8 mouse cellular contexts compared by ENCODE assay signal in genomic region chr11:102146005-102146404, GRCm38 (mm10). TPM values are rescaled to one million over a fixed set of nuclear protein-coding genes. Genes with fewer than 3 reads are reported as not detected.
DNase-seq lines count a peak whose midpoint lies in the region; ATAC-seq lines count a peak whose summit lies in the region.

No protein-coding gene starts in this region.

- no peak for ATAC-seq in midbrain, embryonic 12.5 days (ENCODE audit: low FRiP score, low read depth)
- no peak for ATAC-seq in midbrain, embryonic 15.5 days (replicated peaks)
- no peak for ATAC-seq in stomach, embryonic 16.5 days (ENCODE audit: insufficient read depth, low FRiP score)

- H3K9me3 ChIP-seq in midbrain, embryonic 12.5 days = no peaks in the 10 kb centered on the region
- no peaks in the 10 kb centered on the region for H3K9me3 ChIP-seq in midbrain, embryonic 15.5 days
- H3K9me3 ChIP-seq in stomach, embryonic 16.5 days (replicated peaks; ENCODE audit: control insufficient read depth, low read length) = no peaks in the 10 kb centered on the region

- WGBS in midbrain, embryonic 12.5 days = 4% methylated on average over 16 of the region's 16 CpGs
- 5% methylated on average over 16 of the region's 16 CpGs for WGBS in midbrain, embryonic 15.5 days
- WGBS in stomach, embryonic 16.5 days = 9% methylated on average over 16 of the region's 16 CpGs

- H3K27me3 ChIP-seq in midbrain, embryonic 12.5 days = peaks cover 78% of the 10 kb centered on the region
- H3K27me3 ChIP-seq in midbrain, embryonic 15.5 days (replicated peaks) = peaks cover 66% of the 10 kb centered on the region
- H3K27me3 ChIP-seq in stomach, embryonic 16.5 days (ENCODE audit: control insufficient read depth, insufficient read depth, low read length) = peaks cover 45% of the 10 kb centered on the region

- peaks cover 16% of the 10 kb centered on the region; the same call in 1 of the 2 replicates for H3K4me1 ChIP-seq in midbrain, embryonic 12.5 days
- H3K4me1 ChIP-seq in midbrain, embryonic 15.5 days = peaks cover 26% of the 10 kb centered on the region; the same call in 1 of the 2 replicates
- H3K4me1 ChIP-seq in stomach, embryonic 16.5 days (ENCODE audit: control insufficient read depth, insufficient read depth, low read length) = no peaks in the 10 kb centered on the region

- H3K4me2 ChIP-seq in midbrain, embryonic 12.5 days (replicated peaks) = peak overlapping the region; percentile 42
- H3K4me2 ChIP-seq in midbrain, embryonic 15.5 days = no peak overlapping the region
- H3K4me2 ChIP-seq in stomach, embryonic 16.5 days (ENCODE audit: low read depth, low read length) = peak overlapping the region; percentile 44

- no peak overlapping the region for H3K4me3 ChIP-seq in midbrain, embryonic 12.5 days
- H3K4me3 ChIP-seq in midbrain, embryonic 15.5 days = no peak overlapping the region
- peak overlapping the region; percentile 30 for H3K4me3 ChIP-seq in stomach, embryonic 16.5 days (replicated peaks; ENCODE audit: low read length)

- DNase-seq in adrenal gland, postnatal 10 days = peak; percentile 66
- DNase-seq in adrenal gland, adult 18-20 months (ENCODE audit: low spot score in 2 of 2) = no peak
- peak; percentile 37 to 63 for DNase-seq in kidney, postnatal 36 days
- no peak for DNase-seq in left cerebral cortex, postnatal 10 days (ENCODE audit: extremely low spot score in 1 of 2, low spot score in 2 of 2)
- no peak for DNase-seq in left cerebral cortex, adult 9 months (ENCODE audit: low spot score in 2 of 2)

- H3K9ac ChIP-seq in midbrain, embryonic 12.5 days (replicated peaks) = no peak overlapping the region
- no peak overlapping the region for H3K9ac ChIP-seq in midbrain, embryonic 15.5 days
- H3K9ac ChIP-seq in stomach, embryonic 16.5 days (ENCODE audit: low read length) = no peak overlapping the region; the same call in 1 of the 2 replicates

- no peak overlapping the region for H3K27ac ChIP-seq in midbrain, embryonic 12.5 days (replicated peaks)
- H3K27ac ChIP-seq in midbrain, embryonic 15.5 days = no peak overlapping the region
- no peak overlapping the region for H3K27ac ChIP-seq in stomach, embryonic 16.5 days (ENCODE audit: low read length)

- intact Hi-C loops in left cerebral cortex, postnatal 10 days (cut with DNase I) = no loop called here

- H3K36me3 ChIP-seq in midbrain, embryonic 12.5 days = no peaks in the 10 kb centered on the region
- no peaks in the 10 kb centered on the region for H3K36me3 ChIP-seq in midbrain, embryonic 15.5 days (replicated peaks)
- no peaks in the 10 kb centered on the region for H3K36me3 ChIP-seq in stomach, embryonic 16.5 days (ENCODE audit: control insufficient read depth, insufficient read depth, low read length)

RNA-seq across cellular contexts. Expression of gene Nags, which starts 0.7 kb away (rescaled TPM):
- 1 to 10 TPM; 2.4 to 6.6 TPM for total RNA-seq in adrenal gland, postnatal 10 days (2021)
- total RNA-seq in adrenal gland, adult 18-20 months (2021) = under 1 TPM in 1 of 2 experiments, not detected in 1; 0.77 TPM
- polyA plus RNA-seq in midbrain, embryonic 12.5 days (2016; fragmentation: Nextera tagmentation; extraction: Ambion mirVana) = not detected in 2 replicates
- 0.10 and 0.30 TPM in 2 replicates for polyA plus RNA-seq in midbrain, embryonic 15.5 days (2015; fragmentation: Nextera tagmentation; extraction: Ambion mirVana)
- polyA plus RNA-seq in stomach, embryonic 16.5 days (2015; fragmentation: Nextera tagmentation; extraction: Ambion mirVana) = 3.2 and 4.2 TPM in 2 replicates
- total RNA-seq in left cerebral cortex, postnatal 10 days (2021) = under 1 TPM in 1 of 2 experiments, not detected in 1; 0.20 TPM

RNA-seq across cellular contexts. Expression of gene Tmem101, which starts 10.2 kb away (rescaled TPM):
- 10 to 100 TPM; 13.9 to 14.8 TPM for total RNA-seq in adrenal gland, postnatal 10 days (2021)
- total RNA-seq in adrenal gland, adult 18-20 months (2021) = 10 to 100 TPM; 12.0 to 13.6 TPM
- polyA plus RNA-seq in midbrain, embryonic 12.5 days (2016; fragmentation: Nextera tagmentation; extraction: Ambion mirVana) = 33.9 and 38.5 TPM in 2 replicates
- 45.3 and 46.5 TPM in 2 replicates for polyA plus RNA-seq in midbrain, embryonic 15.5 days (2015; fragmentation: Nextera tagmentation; extraction: Ambion mirVana)
- 27.9 and 29.0 TPM in 2 replicates for polyA plus RNA-seq in stomach, embryonic 16.5 days (2015; fragmentation: Nextera tagmentation; extraction: Ambion mirVana)
- total RNA-seq in left cerebral cortex, postnatal 10 days (2021) = 10 to 100 TPM; 24.3 to 24.4 TPM

RNA-seq across cellular contexts. Expression of gene Pyy, which starts 38.4 kb away (rescaled TPM):
- total RNA-seq in adrenal gland, postnatal 10 days (2021) = not detected
- not detected for total RNA-seq in adrenal gland, adult 18-20 months (2021)
- polyA plus RNA-seq in midbrain, embryonic 12.5 days (2016; fragmentation: Nextera tagmentation; extraction: Ambion mirVana) = not detected in 2 replicates
- polyA plus RNA-seq in midbrain, embryonic 15.5 days (2015; fragmentation: Nextera tagmentation; extraction: Ambion mirVana) = not detected in 2 replicates
- polyA plus RNA-seq in stomach, embryonic 16.5 days (2015; fragmentation: Nextera tagmentation; extraction: Ambion mirVana) = 40.5 and 56.0 TPM in 2 replicates
- total RNA-seq in left cerebral cortex, postnatal 10 days (2021) = not detected

RNA-seq across cellular contexts. Expression of gene Lsm12, which starts 39.1 kb away (rescaled TPM):
- 10 to 100 TPM; 77.5 to 80.8 TPM for total RNA-seq in adrenal gland, postnatal 10 days (2021)
- total RNA-seq in adrenal gland, adult 18-20 months (2021) = 100 to 1,000 TPM in 1 of 2 experiments, 10 to 100 TPM in 1; 83.9 to 102 TPM
- polyA plus RNA-seq in midbrain, embryonic 12.5 days (2016; fragmentation: Nextera tagmentation; extraction: Ambion mirVana) = 112 and 119 TPM in 2 replicates
- polyA plus RNA-seq in midbrain, embryonic 15.5 days (2015; fragmentation: Nextera tagmentation; extraction: Ambion mirVana) = 111 and 118 TPM in 2 replicates
- polyA plus RNA-seq in stomach, embryonic 16.5 days (2015; fragmentation: Nextera tagmentation; extraction: Ambion mirVana) = 79.2 and 85.4 TPM in 2 replicates
- total RNA-seq in left cerebral cortex, postnatal 10 days (2021) = 10 to 100 TPM; 67.6 to 72.3 TPM

RNA-seq across cellular contexts. Expression of gene G6pc3, which starts 43.4 kb away (rescaled TPM):
- total RNA-seq in adrenal gland, postnatal 10 days (2021) = 10 to 100 TPM; 72.3 to 74.7 TPM
- total RNA-seq in adrenal gland, adult 18-20 months (2021) = 100 to 1,000 TPM; 121 to 128 TPM
- polyA plus RNA-seq in midbrain, embryonic 12.5 days (2016; fragmentation: Nextera tagmentation; extraction: Ambion mirVana) = 27.6 and 29.7 TPM in 2 replicates
- 38.6 and 43.3 TPM in 2 replicates for polyA plus RNA-seq in midbrain, embryonic 15.5 days (2015; fragmentation: Nextera tagmentation; extraction: Ambion mirVana)
- 28.0 and 28.7 TPM in 2 replicates for polyA plus RNA-seq in stomach, embryonic 16.5 days (2015; fragmentation: Nextera tagmentation; extraction: Ambion mirVana)
- 10 to 100 TPM; 43.8 to 45.0 TPM for total RNA-seq in left cerebral cortex, postnatal 10 days (2021)

Comparison
In these comparisons a context has a peak if more than half of its experiments do, and no peak if none do; other contexts are left out.
1. DNase-seq: peak in adrenal gland, postnatal 10 days (single experiment) and kidney, postnatal 36 days (2 of 2); none in adrenal gland, adult 18-20 months (0 of 2), left cerebral cortex, postnatal 10 days (0 of 2) and left cerebral cortex, adult 9 months (0 of 2).